ENCODE assay signal across 8 mouse cellular contexts in genomic region chr2:167634338-167634770, GRCm38 (mm10). TPM values are rescaled to one million over a fixed set of nuclear protein-coding genes. Genes with fewer than 3 reads are reported as not detected.
DNase-seq lines count a peak whose midpoint lies in the region; ATAC-seq and TF ChIP-seq lines count a peak whose summit lies in the region.

No protein-coding gene starts in this region.

- H3K9me3 ChIP-seq in G1E (replicated peaks): no peaks in the 10 kb centered on the region
- no peaks in the 10 kb centered on the region for H3K9me3 ChIP-seq in forebrain, embryonic 16.5 days (ENCODE audit: control insufficient read depth, low read length)
- no peaks in the 10 kb centered on the region for H3K9me3 ChIP-seq in lung, embryonic 14.5 days (ENCODE audit: low read depth, low read length)

- peak overlapping the region; percentile 66 for H3K4me2 ChIP-seq in forebrain, embryonic 16.5 days (ENCODE audit: low read length)
- H3K4me2 ChIP-seq in lung, embryonic 14.5 days: peak overlapping the region; percentile 52

- H3K4me3 ChIP-seq in G1E (ENCODE audit: low read depth, low read length): peak overlapping the region; percentile 88; the same call in 1 of the 2 replicates
- peak overlapping the region; percentile 36 for H3K4me3 ChIP-seq in forebrain, embryonic 16.5 days (replicated peaks; ENCODE audit: low read length)
- peak overlapping the region; percentile 49 for H3K4me3 ChIP-seq in layer of hippocampus, adult 2 months
- peak overlapping the region; percentile 21 for H3K4me3 ChIP-seq in lung, embryonic 14.5 days (ENCODE audit: low read depth, low read length)
- no peak overlapping the region for H3K4me3 ChIP-seq in olfactory bulb, adult 2 months (ENCODE audit: insufficient read depth, low read depth, low read length)
- H3K4me3 ChIP-seq in thymus, adult 2 months (ENCODE audit: control insufficient read depth, insufficient read depth, low read length): no peak overlapping the region

- WGBS in forebrain, embryonic 16.5 days: under 1% methylated on average over 15 of the region's 15 CpGs
- WGBS in lung, embryonic 14.5 days: 1% methylated on average over 15 of the region's 15 CpGs
- WGBS in olfactory bulb, adult 2 months: under 1% methylated on average over 15 of the region's 15 CpGs
- WGBS in thymus, adult 2 months: 1% methylated on average over 15 of the region's 15 CpGs

- no peak for TF ChIP-seq POLR2A in olfactory bulb, adult 2 months (IDR thresholded peaks at IDR 0.05; ENCODE audit: insufficient read depth, low read depth, low read length)
- peak; percentile 33; the same call in 1 of the 2 replicates for TF ChIP-seq POLR2A in thymus, adult 2 months (IDR thresholded peaks at IDR 0.05; ENCODE audit: control insufficient read depth, extremely low read depth, insufficient read depth, low read length, poor library complexity)

- intact Hi-C loops in heart, postnatal 36 days (cut with DNase I): no loop called here

- peak; percentile 77 for DNase-seq in G1E (ENCODE audit: low spot score)
- DNase-seq in cerebellum, adult 18-20 months: peak; percentile 95 to 98
- DNase-seq in heart, postnatal 36 days: peak; percentile 93 to 94
- DNase-seq in layer of hippocampus, adult 2 months (ENCODE audit: low spot score in 2 of 2): peak; percentile 94 to 98
- peak; percentile 99 for DNase-seq in lung, embryonic 14.5 days
- peak; percentile 92 for DNase-seq in thymus, adult 2 months

- peaks cover 3% of the 10 kb centered on the region; the same call in 1 of the 2 replicates for H3K27me3 ChIP-seq in G1E (ENCODE audit: insufficient read depth, low read length)
- H3K27me3 ChIP-seq in forebrain, embryonic 16.5 days (replicated peaks; ENCODE audit: control insufficient read depth, insufficient read depth, low read length): no peaks in the 10 kb centered on the region
- H3K27me3 ChIP-seq in lung, embryonic 14.5 days (ENCODE audit: insufficient read depth, low read length): no peaks in the 10 kb centered on the region
- no peaks in the 10 kb centered on the region for H3K27me3 ChIP-seq in thymus, adult 2 months (ENCODE audit: control insufficient read depth, insufficient read depth, low read length)

- ATAC-seq in G1E (ENCODE audit: extremely low read depth, insufficient number of reproducible peaks, low FRiP score, poor library complexity, severe bottlenecking): peak; percentile 82
- ATAC-seq in forebrain, embryonic 16.5 days: peak; percentile 87
- peak; percentile 82 for ATAC-seq in lung, embryonic 14.5 days (ENCODE audit: insufficient read depth)

- H3K4me1 ChIP-seq in G1E (ENCODE audit: insufficient read depth, low read depth, low read length): peaks cover 50% of the 10 kb centered on the region
- peaks cover 30% of the 10 kb centered on the region for H3K4me1 ChIP-seq in forebrain, embryonic 16.5 days (replicated peaks; ENCODE audit: control insufficient read depth, insufficient read depth, low read length)
- H3K4me1 ChIP-seq in lung, embryonic 14.5 days (ENCODE audit: insufficient read depth): peaks cover 17% of the 10 kb centered on the region; the same call in 1 of the 2 replicates
- H3K4me1 ChIP-seq in olfactory bulb, adult 2 months (ENCODE audit: control insufficient read depth, insufficient read depth, low read length): peaks cover 22% of the 10 kb centered on the region
- peaks cover 33% of the 10 kb centered on the region for H3K4me1 ChIP-seq in thymus, adult 2 months (replicated peaks; ENCODE audit: control insufficient read depth, insufficient read depth, low read length)

- TF ChIP-seq CTCF in G1E (IDR thresholded peaks at IDR 0.05; ENCODE audit: low read depth, low read length): no peak
- TF ChIP-seq CTCF in layer of hippocampus, adult 2 months (conservative IDR thresholded peaks at IDR 0.05): no peak
- no peak for TF ChIP-seq CTCF in lung, embryonic 14.5 days (IDR thresholded peaks at IDR 0.05; ENCODE audit: low read depth)
- TF ChIP-seq CTCF in olfactory bulb, adult 2 months (IDR thresholded peaks at IDR 0.05; ENCODE audit: insufficient read depth, low read depth, low read length): no peak
- no peak for TF ChIP-seq CTCF in thymus, adult 2 months (IDR thresholded peaks at IDR 0.05; ENCODE audit: borderline replicate concordance, control insufficient read depth, extremely low read depth, insufficient read depth, low read length, poor library complexity)

- H3K27ac ChIP-seq in forebrain, embryonic 16.5 days (ENCODE audit: low read length): peak overlapping the region; percentile 73
- H3K27ac ChIP-seq in layer of hippocampus, adult 2 months: peak overlapping the region; percentile 94
- peak overlapping the region; percentile 66 for H3K27ac ChIP-seq in lung, embryonic 14.5 days (ENCODE audit: low read depth)
- peak overlapping the region; percentile 69 for H3K27ac ChIP-seq in olfactory bulb, adult 2 months (ENCODE audit: insufficient read depth, low read depth, low read length)
- peak overlapping the region; percentile 58; the same call in 1 of the 2 replicates for H3K27ac ChIP-seq in thymus, adult 2 months (ENCODE audit: control insufficient read depth, insufficient read depth, low read length)

- H3K36me3 ChIP-seq in G1E (replicated peaks): peaks cover 27% of the 10 kb centered on the region
- H3K36me3 ChIP-seq in forebrain, embryonic 16.5 days (ENCODE audit: control insufficient read depth, insufficient read depth): no peaks in the 10 kb centered on the region
- 0 out of 2 replicates have a peak, but pooled peaks cover 3% of the 10 kb centered on the region for H3K36me3 ChIP-seq in lung, embryonic 14.5 days (ENCODE audit: insufficient read depth)
- no peaks in the 10 kb centered on the region for H3K36me3 ChIP-seq in thymus, adult 2 months (ENCODE audit: control insufficient read depth, insufficient read depth, low read length)

- H3K9ac ChIP-seq in forebrain, embryonic 16.5 days (replicated peaks; ENCODE audit: low read depth, low read length): peak overlapping the region; percentile 50
- H3K9ac ChIP-seq in lung, embryonic 14.5 days: 0 out of 2 replicates have a peak overlapping the region, but pooled peaks have one; percentile 21

RNA-seq across cellular contexts. Expression of gene Ube2v1, which starts 2.5 kb away (rescaled TPM):
- total RNA-seq in G1E (2014; fragmentation: Nextera tagmentation): 149 and 162 TPM in 2 replicates
- 81.3 and 83.9 TPM in 2 replicates for total RNA-seq in G1E (2017)
- 197 and 203 TPM in 2 replicates for polyA plus RNA-seq in G1E (2012)
- polyA plus RNA-seq in forebrain, embryonic 16.5 days (2015; fragmentation: Nextera tagmentation; extraction: Ambion mirVana): 273 and 281 TPM in 2 replicates
- 100 to 1,000 TPM; 111 to 114 TPM for total RNA-seq in heart, postnatal 36 days (2021)
- 100 to 1,000 TPM; 216 to 232 TPM for total RNA-seq in layer of hippocampus, adult 2 months (2021)
- 275 and 293 TPM in 2 replicates for polyA plus RNA-seq in lung, embryonic 14.5 days (2014; fragmentation: Nextera tagmentation; extraction: Ambion mirVana)
- not detected in 2 replicates for polyA plus RNA-seq in olfactory bulb, adult 2 months (2012; ENCODE audit: insufficient read depth, insufficient read length, low replicate concordance, missing spikeins)
- 161 and 174 TPM in 2 replicates for polyA plus RNA-seq in thymus, adult 2 months (2012; rRNA removed)

RNA-seq across cellular contexts. Expression of gene Gm20431, which starts 26.9 kb away (rescaled TPM):
- 6.2 and 8.1 TPM in 2 replicates for total RNA-seq in G1E (2014; fragmentation: Nextera tagmentation)
- 0.11 TPM in 1 of 2 replicates, not detected in the other for total RNA-seq in G1E (2017)
- not detected in 2 replicates for polyA plus RNA-seq in G1E (2012)
- polyA plus RNA-seq in forebrain, embryonic 16.5 days (2015; fragmentation: Nextera tagmentation; extraction: Ambion mirVana): 8.2 and 11.7 TPM in 2 replicates
- 10 to 100 TPM; 14.0 to 20.7 TPM for total RNA-seq in heart, postnatal 36 days (2021)
- total RNA-seq in layer of hippocampus, adult 2 months (2021): 10 to 100 TPM; 36.5 to 44.2 TPM
- polyA plus RNA-seq in lung, embryonic 14.5 days (2014; fragmentation: Nextera tagmentation; extraction: Ambion mirVana): 10.0 and 12.3 TPM in 2 replicates
- not detected in 2 replicates for polyA plus RNA-seq in olfactory bulb, adult 2 months (2012; ENCODE audit: insufficient read depth, insufficient read length, low replicate concordance, missing spikeins)
- 9.5 and 15.3 TPM in 2 replicates for polyA plus RNA-seq in thymus, adult 2 months (2012; rRNA removed)

RNA-seq across cellular contexts. Expression of gene Cebpb, which starts 54.4 kb away (rescaled TPM):
- 10.5 and 12.5 TPM in 2 replicates for total RNA-seq in G1E (2014; fragmentation: Nextera tagmentation)
- total RNA-seq in G1E (2017): 12.9 and 33.6 TPM in 2 replicates
- 61.6 and 87.9 TPM in 2 replicates for polyA plus RNA-seq in G1E (2012)
- 0.32 and 0.56 TPM in 2 replicates for polyA plus RNA-seq in forebrain, embryonic 16.5 days (2015; fragmentation: Nextera tagmentation; extraction: Ambion mirVana)
- total RNA-seq in heart, postnatal 36 days (2021): 100 to 1,000 TPM in 1 of 2 experiments, 10 to 100 TPM in 1; 93.7 to 108 TPM
- 10 to 100 TPM; 25.8 to 32.0 TPM for total RNA-seq in layer of hippocampus, adult 2 months (2021)
- polyA plus RNA-seq in lung, embryonic 14.5 days (2014; fragmentation: Nextera tagmentation; extraction: Ambion mirVana): 73.4 and 77.4 TPM in 2 replicates
- polyA plus RNA-seq in olfactory bulb, adult 2 months (2012; ENCODE audit: insufficient read depth, insufficient read length, low replicate concordance, missing spikeins): not detected in 2 replicates
- polyA plus RNA-seq in thymus, adult 2 months (2012; rRNA removed): 69.6 and 135 TPM in 2 replicates

RNA-seq across cellular contexts. Expression of gene Tmem189, which starts 55.3 kb away (rescaled TPM):
- total RNA-seq in G1E (2014; fragmentation: Nextera tagmentation) (14.1 and 20.1 TPM in 2 replicates), G1E (2017) (17.5 and 18.3 TPM in 2 replicates)
- 36.9 and 38.8 TPM in 2 replicates for polyA plus RNA-seq in G1E (2012)
- 30.2 and 30.6 TPM in 2 replicates for polyA plus RNA-seq in forebrain, embryonic 16.5 days (2015; fragmentation: Nextera tagmentation; extraction: Ambion mirVana)
- 10 to 100 TPM; 26.6 to 29.9 TPM for total RNA-seq in heart, postnatal 36 days (2021)
- 10 to 100 TPM; 43.6 to 46.9 TPM for total RNA-seq in layer of hippocampus, adult 2 months (2021)
- polyA plus RNA-seq in lung, embryonic 14.5 days (2014; fragmentation: Nextera tagmentation; extraction: Ambion mirVana): 41.6 and 43.3 TPM in 2 replicates
- polyA plus RNA-seq in olfactory bulb, adult 2 months (2012; ENCODE audit: insufficient read depth, insufficient read length, low replicate concordance, missing spikeins): 167 TPM in 1 of 2 replicates, not detected in the other
- polyA plus RNA-seq in thymus, adult 2 months (2012; rRNA removed): 209 and 215 TPM in 2 replicates

Comparison
In these comparisons a context has a peak if more than half of its experiments do, and no peak if none do; other contexts are left out.
1. H3K4me3 ChIP-seq: peak in G1E (single experiment), forebrain, embryonic 16.5 days (single experiment), layer of hippocampus, adult 2 months (single experiment) and lung, embryonic 14.5 days (single experiment); none in olfactory bulb, adult 2 months (single experiment) and thymus, adult 2 months (single experiment).
2. RNA of gene Cebpb, which starts 54.4 kb away (polyA plus RNA-seq): 73.4 to 77.4 TPM in lung, embryonic 14.5 days, 69.6 to 135 TPM in thymus, adult 2 months and 61.6 to 87.9 TPM in G1E; 0.32 to 0.56 TPM in forebrain, embryonic 16.5 days and not detected in olfactory bulb, adult 2 months; every median in the first group is over 10 times any median in the second.
3. Peak in every context shown above with its lines, with median percentiles within 50 percentile points of each other: ATAC-seq, DNase-seq and H3K27ac ChIP-seq.